Mouse (Mus musculus) left cerebral cortex, adult 9 months (tissue): ENCODE data around the gene Gucy2e.

Experiments used
- DNase-seq, 2 experiments: peaks; one replicate each; pipeline ENCODE4 v3.0.0; 2022; ENCODE audit warnings: low spot score in 2 of 2

Gene Gucy2e

GRCm38 (mm10) chr11:69174722-69175121 lies 62.1 kb downstream of the Gucy2e start:
- DNase-seq, result no peak

DNA sequence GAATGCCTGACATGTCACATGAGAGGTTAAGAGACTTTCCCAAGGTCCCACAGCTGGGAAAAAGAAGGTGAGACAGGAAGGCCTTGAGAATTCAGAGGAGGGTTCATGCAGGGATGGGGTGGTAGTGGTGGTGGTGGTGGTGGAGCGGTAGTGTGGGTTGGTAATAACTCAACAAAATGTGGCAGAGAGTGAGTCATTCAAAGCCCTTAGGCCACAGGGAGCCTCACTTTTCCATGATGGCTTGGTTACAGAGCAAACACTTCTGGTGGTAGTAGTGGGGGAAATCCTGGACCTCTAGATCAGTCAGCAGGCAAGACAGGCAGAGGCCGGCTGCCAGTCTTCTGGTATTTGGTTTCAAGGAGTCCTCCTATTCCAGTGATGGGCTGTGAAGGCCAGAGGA lies 64.2 kb downstream of the Gucy2e start:
- DNase-seq, result no peak

DNA sequence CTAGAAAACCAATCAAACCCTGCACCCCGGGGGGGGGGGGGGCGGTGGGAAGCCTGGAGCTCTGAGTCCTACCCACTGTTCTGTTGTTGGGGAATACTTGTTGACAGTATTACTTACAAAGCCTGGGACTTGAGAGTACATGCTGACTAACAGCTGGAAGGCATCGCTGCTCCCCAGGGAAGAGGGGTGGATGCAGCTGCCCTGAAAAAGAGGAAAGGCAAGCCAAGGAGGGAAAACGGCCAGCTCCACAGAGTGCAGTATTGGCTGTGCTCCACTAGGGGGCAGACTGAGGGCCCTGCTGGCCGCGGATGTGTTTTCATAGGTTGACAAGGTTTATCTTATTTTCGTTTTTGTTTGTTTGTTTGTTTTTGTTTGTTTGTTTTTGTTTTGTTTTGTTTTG lies 65.2 kb downstream of the Gucy2e start:
- peak in 1 of 2 experiments; percentile 50 for DNase-seq

DNA sequence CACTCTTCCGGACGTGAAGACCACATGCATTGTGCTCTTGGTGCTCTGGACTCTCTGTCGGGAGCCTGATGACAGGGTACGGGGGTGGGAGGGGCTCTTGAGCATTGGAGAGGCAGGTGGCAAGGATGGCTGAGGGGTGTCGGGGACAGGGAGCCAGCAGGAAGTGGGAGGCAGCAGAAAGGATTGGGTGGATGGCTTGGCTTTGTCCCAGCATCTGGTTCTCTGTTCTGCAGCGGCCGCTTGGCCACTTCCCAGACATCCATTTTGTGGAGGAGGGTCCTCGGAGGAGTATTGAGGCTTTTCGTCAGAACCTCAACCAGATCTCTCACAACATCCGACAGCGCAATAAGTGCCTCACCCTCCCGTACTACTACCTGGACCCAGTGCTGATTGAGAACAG lies 67.5 kb downstream of the Gucy2e start:
- peak; percentile 20 to 72 for DNase-seq
